Mouse (Mus musculus) bone marrow macrophage, adult 2 months (primary cell): ENCODE measurements around the gene Neu1. TPM values are rescaled to one million over a fixed set of nuclear protein-coding genes. Genes with fewer than 3 reads are reported as not detected.
"Not testable (repeated sequence)": the region's sequence is repeated elsewhere in the genome, so short reads cannot be mapped to it uniquely, and the experiment has no call there.

Source experiments
- H3K27ac ChIP-seq: 2 replicates; pipeline ENCODE4 v1.5.1; 2012; ENCODE audit warnings: low read depth, low read length; ENCODE audit not compliant: insufficient read depth
- H3K4me1 ChIP-seq: 2 replicates; pipeline ENCODE4 v1.6.1; 2012; ENCODE audit warnings: low read length; ENCODE audit not compliant: control insufficient read depth, insufficient read depth
- H3K4me3 ChIP-seq: 2 replicates; pipeline ENCODE4 v1.5.1; 2012; ENCODE audit warnings: mild to moderate bottlenecking, low read length, moderate library complexity; ENCODE audit not compliant: insufficient read depth
- CTCF ChIP-seq: IDR thresholded peaks from 2 replicates; pipeline ENCODE4 v1.5.1; 2012; ENCODE audit warnings: low read depth, mild to moderate bottlenecking, low read length, moderate library complexity
- POLR2A ChIP-seq: IDR thresholded peaks from 2 replicates; pipeline ENCODE4 v1.6.1; 2012; ENCODE audit warnings: mild to moderate bottlenecking, low read depth, low read length, borderline replicate concordance
- polyA plus RNA-seq: library from polyadenylated mRNA; stranded (reverse); fragments of >200 nt; gene quantifications from 2 replicates; pipeline ENCODE4 v1.2.4, GENCODE M21; 2012; ENCODE audit not compliant: missing spikeins, insufficient read depth, insufficient read length

Gene Neu1
- polyA plus RNA-seq, 1 experiment = 73.6 TPM

- Histone ChIP-seq H3K4me3 (peak overlapping the region; percentile 69), H3K4me1 (peaks cover 9% of the 10 kb centered on the region), H3K27ac (peak overlapping the region; percentile 55)
- TF ChIP-seq CTCF = no peak
- TF ChIP-seq POLR2A = no peak
Measured at GRCm38 (mm10) chr17:34894801-34895530, 36.1 kb upstream of the Neu1 start.

GRCm38 (mm10) chr17:34895724-34896123 is 35.3 kb upstream of the Neu1 start:
- TF ChIP-seq CTCF (no peak), POLR2A (no peak)
- H3K27ac ChIP-seq = no peak overlapping the region
- no peak overlapping the region for H3K4me3 ChIP-seq
- peaks cover 13% of the 10 kb centered on the region for H3K4me1 ChIP-seq

- H3K4me1 ChIP-seq = peaks cover 16% of the 10 kb centered on the region
- TF ChIP-seq POLR2A (no peak), CTCF (no peak)
- H3K4me3 ChIP-seq = no peak overlapping the region
- H3K27ac ChIP-seq = no peak overlapping the region
Measured at GRCm38 (mm10) chr17:34896366-34896765, 34.7 kb upstream of the Neu1 start.

- TF ChIP-seq POLR2A (no peak), CTCF (no peak)
- Histone ChIP-seq H3K27ac (peak overlapping the region; percentile 94), H3K4me3 (peak overlapping the region; percentile 91), H3K4me1 (peaks cover 16% of the 10 kb centered on the region)
Measured at GRCm38 (mm10) chr17:34897373-34898159, 33.5 kb upstream of the Neu1 start.

- Histone ChIP-seq H3K4me3 (peak within 1 kb of the TSS; percentile 91), H3K4me1 (peaks cover 16% of the 10 kb centered on the region), H3K27ac (peak within 1 kb of the TSS; percentile 94)
- no peak for TF ChIP-seq CTCF
- TF ChIP-seq POLR2A = no peak; the same call in 1 of the 2 replicates
Measured at GRCm38 (mm10) chr17:34898160-34898586, 32.9 kb upstream of the Neu1 start, which contains the start of the genes C2 and Ehmt2. C2 (minus strand) TSS chr17:34898265. Ehmt2 (plus strand) TSS chr17:34898469.

- H3K27ac ChIP-seq = peak overlapping the region; percentile 94
- peaks cover 13% of the 10 kb centered on the region for H3K4me1 ChIP-seq
Measured at GRCm38 (mm10) chr17:34898706-34899052, 32.4 kb upstream of the Neu1 start.

GRCm38 (mm10) chr17:34899053-34899889 is 31.8 kb upstream of the Neu1 start:
- peak overlapping the region; percentile 86 for H3K27ac ChIP-seq
- TF ChIP-seq CTCF = no peak
- no peak for TF ChIP-seq POLR2A
- H3K4me3 ChIP-seq = peak overlapping the region; percentile 87
- peaks cover 11% of the 10 kb centered on the region for H3K4me1 ChIP-seq

More at GRCm38 (mm10) chr17:34898706-34899052, 32.4 kb upstream of the Neu1 start:
- no peak for TF ChIP-seq CTCF
- no peak for TF ChIP-seq POLR2A
- peak overlapping the region; percentile 91 for H3K4me3 ChIP-seq

- peaks cover 11% of the 10 kb centered on the region for H3K4me1 ChIP-seq
- peak overlapping the region; percentile 87 for H3K4me3 ChIP-seq
- H3K27ac ChIP-seq = peak overlapping the region; percentile 86
- TF ChIP-seq CTCF (no peak), POLR2A (no peak)
Measured at GRCm38 (mm10) chr17:34899890-34900243, 31.2 kb upstream of the Neu1 start.

GRCm38 (mm10) chr17:34900826-34901225 is 30.2 kb upstream of the Neu1 start:
- H3K4me3 ChIP-seq, H3K27ac ChIP-seq: not testable (repeated sequence)
- peaks cover 11% of the 10 kb centered on the region for H3K4me1 ChIP-seq

- H3K4me3 ChIP-seq, H3K4me1 ChIP-seq, H3K27ac ChIP-seq: not testable (repeated sequence)
Measured at GRCm38 (mm10) chr17:34901948-34902347, 29.1 kb upstream of the Neu1 start.
